Mouse (Mus musculus) limb, embryonic 10.5 days (tissue): ENCODE measurements around the gene Gnpnat1. TPM values are rescaled to one million over a fixed set of nuclear protein-coding genes. Genes with fewer than 3 reads are reported as not detected.

Experiments used
- DNase-seq: peaks from one replicate; pipeline ENCODE4 v3.0.0-alpha.2; 2017; ENCODE audit warnings: low spot score
- H3K27ac ChIP-seq: fragments of 300-500 bp; sonication (generic); 2 replicates; pipeline ENCODE4 v1.5.1; 2016; ENCODE audit warnings: mild to moderate bottlenecking
- H3K27me3 ChIP-seq: fragments of 300-500 bp; sonication (generic); 2 replicates; pipeline ENCODE4 v1.6.1; 2016; ENCODE audit warnings: low read depth, mild to moderate bottlenecking; ENCODE audit not compliant: poor library complexity, severe bottlenecking
- H3K36me3 ChIP-seq: fragments of 300-500 bp; sonication (generic); 2 replicates; pipeline ENCODE4 v1.6.1; 2016; ENCODE audit warnings: mild to moderate bottlenecking, moderate library complexity
- H3K4me1 ChIP-seq: fragments of 300-500 bp; sonication (generic); 2 replicates; pipeline ENCODE4 v1.6.1; 2016
- H3K4me3 ChIP-seq: fragments of 300-500 bp; sonication (generic); 2 replicates; pipeline ENCODE4 v1.5.1; 2016; ENCODE audit warnings: mild to moderate bottlenecking, moderate library complexity
- H3K9me3 ChIP-seq: fragments of 300-500 bp; sonication (generic); replicated peaks from 2 replicates; pipeline ENCODE4 v1.6.1; 2016; ENCODE audit warnings: mild to moderate bottlenecking
- WGBS: fragments of 180-500 bp; shearing (Covaris S2); methylation state at CpG from one replicate; pipeline ENCODE4 v1.1.7; 2016; 5-methylcytosine and 5-hydroxymethylcytosine counted together
- polyA plus RNA-seq: library from polyadenylated mRNA; unstranded; fragments of >200 nt; fragmentation: Nextera tagmentation; extraction: Ambion mirVana; gene quantifications from 2 replicates; pipeline ENCODE4 v1.2.1, GENCODE M21; 2016

Gene Gnpnat1
- polyA plus RNA-seq, 1 experiment from 2014 or later, result 61.2 TPM

DNA sequence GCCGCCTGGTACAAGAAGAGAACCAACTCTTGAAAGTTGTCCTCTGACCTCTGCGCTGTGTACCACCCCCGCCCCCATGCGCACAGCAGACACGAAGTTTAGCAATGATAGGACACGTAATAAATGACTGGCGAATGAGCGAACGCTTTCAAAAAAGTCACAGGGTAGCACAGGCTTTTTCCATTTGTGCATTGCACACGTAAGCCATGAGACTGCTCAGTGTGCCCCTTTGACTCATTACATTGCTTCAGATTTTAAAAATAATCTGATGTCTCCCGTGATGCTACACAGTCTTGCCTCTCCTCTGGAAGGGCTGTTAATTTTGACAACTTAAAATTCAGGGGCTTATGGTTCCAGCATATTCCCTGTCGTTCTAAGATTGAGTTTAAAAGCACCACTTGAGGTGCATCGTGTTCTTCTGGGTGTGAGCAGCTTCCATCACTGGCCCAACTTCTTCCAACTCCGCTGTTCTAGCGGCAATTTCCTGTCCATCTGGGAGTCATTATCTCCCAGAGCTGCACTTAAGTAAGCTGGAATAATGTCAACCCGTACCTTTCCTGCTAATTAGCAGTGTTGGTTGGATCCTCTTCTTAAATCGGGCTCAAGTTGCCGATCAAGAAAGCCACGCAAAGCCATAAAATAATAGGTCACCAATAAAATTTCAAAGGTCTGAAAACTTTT, 33.7 kb upstream of the Gnpnat1 start:
- Histone ChIP-seq H3K9me3 (no peaks in the 10 kb centered on the region), H3K27ac (peak overlapping the region; percentile 89), H3K36me3 (no peaks in the 10 kb centered on the region), H3K4me3 (peak overlapping the region; percentile 17; the same call in 1 of the 2 replicates), H3K4me1 (peaks cover 67% of the 10 kb centered on the region), H3K27me3 (no peaks in the 10 kb centered on the region)
- 23% methylated on average over 19 of the region's 19 CpGs for WGBS
- DNase-seq, result no peak

- H3K4me1 ChIP-seq, result peaks cover 28% of the 10 kb centered on the region
- H3K27ac ChIP-seq, result no peak overlapping the region
- no peak overlapping the region for H3K4me3 ChIP-seq
- H3K27me3 ChIP-seq, result no peaks in the 10 kb centered on the region
- no peaks in the 10 kb centered on the region; the same call in 1 of the 2 replicates for H3K9me3 ChIP-seq
- DNase-seq, result no peak
- WGBS, result 63% methylated on average over 6 of the region's 6 CpGs
- no peaks in the 10 kb centered on the region for H3K36me3 ChIP-seq
These were observed 29.5 kb upstream of the Gnpnat1 start for GRCm38 (mm10) chr14:45434220-45434619.

DNA sequence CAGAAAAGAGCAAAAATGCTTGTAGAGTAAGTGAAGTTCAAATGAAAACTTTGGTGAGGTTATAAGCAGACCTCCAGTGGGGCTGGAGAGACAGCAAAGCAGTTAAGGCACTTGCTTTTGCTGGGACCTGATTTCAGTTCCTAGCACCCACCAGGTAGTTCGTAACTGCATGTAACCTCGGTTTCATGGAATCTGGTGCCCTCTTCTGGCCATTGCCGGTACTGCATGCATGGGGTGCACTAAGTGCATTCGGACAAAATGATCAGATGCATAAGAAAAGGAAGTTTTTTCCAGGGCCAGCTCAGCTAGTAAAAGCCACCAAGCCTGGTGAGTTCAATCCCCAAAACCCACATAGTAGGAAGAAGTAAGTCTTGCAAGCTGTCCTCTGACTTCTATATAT, 27.3 kb upstream of the Gnpnat1 start:
- no peak for DNase-seq
- WGBS, result 66% methylated on average over 4 of the region's 4 CpGs
- H3K27me3 ChIP-seq, result no peaks in the 10 kb centered on the region
- no peak overlapping the region for H3K27ac ChIP-seq
- H3K4me1 ChIP-seq, result peaks cover 11% of the 10 kb centered on the region
- no peak overlapping the region for H3K4me3 ChIP-seq
- no peaks in the 10 kb centered on the region; the same call in 1 of the 2 replicates for H3K9me3 ChIP-seq
- H3K36me3 ChIP-seq, result no peaks in the 10 kb centered on the region

DNA sequence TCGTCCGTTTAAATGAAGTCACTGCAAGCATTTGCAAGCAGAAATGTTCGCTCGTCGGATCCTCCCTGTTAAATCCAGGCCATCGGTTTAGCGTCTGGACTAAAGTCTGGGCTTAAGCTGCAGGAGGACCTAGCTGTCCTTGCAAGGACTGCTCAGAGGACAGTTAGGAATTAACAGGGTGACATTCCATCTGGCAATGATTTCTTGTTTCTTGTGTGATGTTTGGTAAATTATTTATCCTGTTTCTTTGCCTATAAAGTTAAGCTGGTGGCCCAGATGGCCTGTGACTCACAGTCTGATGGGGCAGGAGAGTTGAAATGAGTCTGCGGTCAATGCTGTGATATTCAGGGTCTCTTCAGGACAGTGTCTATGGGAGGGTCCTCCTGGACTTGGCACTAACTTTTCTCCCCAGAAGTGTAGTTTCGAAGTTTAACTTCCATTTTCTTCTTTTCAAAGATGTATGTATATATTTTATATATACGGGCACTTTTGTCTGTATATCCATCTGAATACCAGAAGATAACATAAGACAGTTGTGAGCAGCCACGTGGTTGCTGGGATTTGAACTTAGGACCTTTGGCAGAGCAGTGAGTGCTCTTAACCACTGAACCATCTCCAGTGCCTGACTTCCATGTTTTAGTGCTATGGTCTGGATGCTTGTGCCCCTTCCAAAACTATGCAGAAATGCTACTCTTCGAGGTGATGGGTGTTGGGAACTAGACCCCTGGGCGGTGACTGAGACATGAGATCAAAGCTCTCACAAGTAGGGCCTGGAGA, 25.5 kb upstream of the Gnpnat1 start:
- 0 out of 2 replicates have a peak, but pooled peaks cover under 1% of the 10 kb centered on the region for H3K4me1 ChIP-seq
- no peaks in the 10 kb centered on the region for H3K36me3 ChIP-seq
- H3K4me3 ChIP-seq, result no peak overlapping the region
- no peak overlapping the region for H3K27ac ChIP-seq
- 88% methylated on average over 13 of the region's 13 CpGs for WGBS
- peaks cover 3% of the 10 kb centered on the region; the same call in 1 of the 2 replicates for H3K9me3 ChIP-seq
- no peaks in the 10 kb centered on the region for H3K27me3 ChIP-seq
- DNase-seq, result no peak

- no peaks in the 10 kb centered on the region for H3K27me3 ChIP-seq
- 11% methylated on average over 5 of the region's 5 CpGs for WGBS
- no peak overlapping the region for H3K27ac ChIP-seq
- H3K4me3 ChIP-seq, result no peak overlapping the region
- H3K36me3 ChIP-seq, result no peaks in the 10 kb centered on the region
- 0 out of 2 replicates have a peak, but pooled peaks cover 3% of the 10 kb centered on the region for H3K9me3 ChIP-seq
- no peaks in the 10 kb centered on the region for H3K4me1 ChIP-seq
- no peak for DNase-seq
These were observed 18.5 kb upstream of the Gnpnat1 start for GRCm38 (mm10) chr14:45423220-45423619.

GRCm38 (mm10) chr14:45422371-45422770, 17.7 kb upstream of the Gnpnat1 start:
- no peak for DNase-seq
- Histone ChIP-seq H3K36me3 (no peaks in the 10 kb centered on the region), H3K4me1 (no peaks in the 10 kb centered on the region), H3K27me3 (no peaks in the 10 kb centered on the region), H3K4me3 (no peak overlapping the region), H3K9me3 (0 out of 2 replicates have a peak, but pooled peaks cover 3% of the 10 kb centered on the region), H3K27ac (no peak overlapping the region)
- WGBS, result 74% methylated on average over 4 of the region's 4 CpGs

GRCm38 (mm10) chr14:45419323-45419722, 14.6 kb upstream of the Gnpnat1 start:
- H3K4me1 ChIP-seq, result no peaks in the 10 kb centered on the region
- no peaks in the 10 kb centered on the region for H3K27me3 ChIP-seq
- no peak overlapping the region for H3K4me3 ChIP-seq
- no peak for DNase-seq
- 89% methylated on average over 4 of the region's 4 CpGs for WGBS
- H3K9me3 ChIP-seq, result no peaks in the 10 kb centered on the region
- no peaks in the 10 kb centered on the region for H3K36me3 ChIP-seq
- H3K27ac ChIP-seq, result no peak overlapping the region

GRCm38 (mm10) chr14:45418553-45418952, 13.8 kb upstream of the Gnpnat1 start:
- 87% methylated on average over 3 of the region's 3 CpGs for whole genome bisulfite sequencing

GRCm38 (mm10) chr14:45416265-45416664, 11.6 kb upstream of the Gnpnat1 start:
- Histone ChIP-seq H3K9me3 (no peaks in the 10 kb centered on the region), H3K27ac (no peak overlapping the region), H3K4me1 (no peaks in the 10 kb centered on the region), H3K27me3 (no peaks in the 10 kb centered on the region), H3K4me3 (no peak overlapping the region), H3K36me3 (no peaks in the 10 kb centered on the region)
- WGBS, result 93% methylated on average over 4 of the region's 4 CpGs
- DNase-seq, result no peak

More at GRCm38 (mm10) chr14:45418553-45418952, 13.8 kb upstream of the Gnpnat1 start:
- Histone ChIP-seq H3K9me3 (no peaks in the 10 kb centered on the region), H3K4me3 (no peak overlapping the region), H3K27ac (no peak overlapping the region), H3K27me3 (no peaks in the 10 kb centered on the region), H3K4me1 (no peaks in the 10 kb centered on the region), H3K36me3 (no peaks in the 10 kb centered on the region)
- no peak for DNase-seq

- Histone ChIP-seq H3K36me3 (no peaks in the 10 kb centered on the region), H3K27ac (no peak overlapping the region), H3K4me3 (no peak overlapping the region), H3K9me3 (no peaks in the 10 kb centered on the region), H3K4me1 (no peaks in the 10 kb centered on the region), H3K27me3 (no peaks in the 10 kb centered on the region)
- 86% methylated on average over 7 of the region's 7 CpGs for WGBS
- DNase-seq, result no peak
These were observed 1.1 kb downstream of the Gnpnat1 start for GRCm38 (mm10) chr14:45403651-45404050.

DNA sequence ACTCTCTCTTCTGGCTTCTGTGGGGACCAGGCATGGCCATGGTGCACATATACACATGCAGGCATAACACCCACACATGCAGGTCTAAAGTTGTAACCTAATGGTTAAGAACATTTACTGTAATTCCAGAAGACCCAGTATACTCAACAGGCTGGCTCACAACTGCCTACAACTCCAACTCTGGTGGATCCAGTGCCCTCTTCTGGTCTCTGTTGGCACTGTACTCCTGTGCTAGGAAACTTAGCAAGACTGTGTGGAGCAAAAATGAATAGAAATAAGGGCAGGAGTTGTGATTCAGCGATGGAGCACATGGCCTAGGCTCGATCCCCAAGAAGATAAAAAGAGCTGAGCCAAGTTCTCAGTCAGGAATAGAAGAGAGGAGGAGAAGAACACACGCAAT, 4.9 kb downstream of the Gnpnat1 start:
- WGBS, result 78% methylated on average over 3 of the region's 3 CpGs
- Histone ChIP-seq H3K9me3 (no peaks in the 10 kb centered on the region), H3K4me1 (no peaks in the 10 kb centered on the region), H3K36me3 (no peaks in the 10 kb centered on the region), H3K4me3 (no peak overlapping the region), H3K27me3 (no peaks in the 10 kb centered on the region), H3K27ac (no peak overlapping the region)
- no peak for DNase-seq

DNA sequence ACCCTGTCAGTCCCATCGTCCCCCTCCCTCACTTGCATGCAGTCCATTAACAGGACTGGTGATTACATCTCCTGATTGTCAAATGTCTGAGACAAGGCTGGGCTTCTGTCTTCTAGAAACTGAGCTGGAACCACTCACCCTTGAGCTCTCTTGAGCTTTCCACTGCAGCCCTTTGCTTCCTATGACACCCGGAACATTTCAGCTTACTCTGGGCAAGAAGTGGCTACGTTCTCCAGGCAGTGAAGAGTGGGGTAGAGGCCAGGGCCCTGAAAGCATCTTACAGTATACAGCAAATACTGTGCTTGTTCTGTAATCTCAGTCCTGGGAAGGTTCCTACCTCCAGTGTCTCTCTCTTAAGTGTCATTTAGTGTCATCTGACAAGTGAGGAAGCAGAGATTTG, 15.5 kb downstream of the Gnpnat1 start:
- 28% methylated on average over 3 of the region's 3 CpGs for WGBS

More for the DNA sequence above, 15.5 kb downstream of the Gnpnat1 start:
- DNase-seq, result no peak
- Histone ChIP-seq H3K9me3 (no peaks in the 10 kb centered on the region), H3K4me3 (peak overlapping the region; percentile 80), H3K36me3 (peaks cover 3% of the 10 kb centered on the region; the same call in 1 of the 2 replicates), H3K27ac (peak overlapping the region; percentile 92), H3K27me3 (no peaks in the 10 kb centered on the region), H3K4me1 (peaks cover 23% of the 10 kb centered on the region)
